Mouse (Mus musculus) natural killer cell, adult 2 months (primary cell): Measurements from ENCODE around the gene Fh1.

Source experiments
- DNase-seq, 2 experiments: peaks; one replicate each; pipeline ENCODE4 v3.0.0; 2022; ENCODE audit warnings: low spot score in 2 of 2

Fh1 gene

GRCm38 (mm10) chr1:175550586-175550985 is 74.8 kb downstream of the Fh1 start:
- DNase-seq, result no peak
